Mouse (Mus musculus) duodenum, adult 2 months (tissue): ENCODE results near the gene Lpcat4. TPM values are rescaled to one million over a fixed set of nuclear protein-coding genes. Genes with fewer than 3 reads are reported as not detected.

Experiments used
- polyA plus RNA-seq: library from polyadenylated mRNA; depleted of rRNA; stranded (reverse); fragments of >200 nt; gene quantifications from 2 replicates; pipeline ENCODE4 v1.2.3, GENCODE M21; 2012; ENCODE audit warnings: low replicate concordance; rRNA removed

Gene Lpcat4
- polyA plus RNA-seq: 44.5 TPM in 2 replicates

GRCm38 (mm10) chr2:112239212-112239934 lies at the start of gene Lpcat4:
Gene Lpcat4 (plus strand): TSS chr2:112239468.

GRCm38 (mm10) chr2:112259241-112259962 lies 20.1 kb downstream of the Lpcat4 start, which contains the start of gene Nutm1:
Gene Nutm1 (minus strand): TSS chr2:112259291.

GRCm38 (mm10) chr2:112261748-112262653 lies 22.7 kb downstream of the Lpcat4 start, which contains the start of gene Nop10:
Gene Nop10 (plus strand): TSS chr2:112261926.

GRCm38 (mm10) chr2:112265448-112266241 lies 26.4 kb downstream of the Lpcat4 start, which contains the start of gene Slc12a6:
Gene Slc12a6 (plus strand): TSS chr2:112265825.

GRCm38 (mm10) chr2:112266242-112266592 lies 26.9 kb downstream of the Lpcat4 start, which contains the start of gene Gm21985:
Gene Gm21985 (plus strand): TSS chr2:112266314.

Other genes starting within 250 kb of the Lpcat4 start
- not detected in 2 replicates for gene Olfr1309, start 249.2 kb upstream of the Lpcat4 start, polyA plus RNA-seq
- not detected in 2 replicates for gene Olfr1310, start 226.8 kb upstream of the Lpcat4 start, polyA plus RNA-seq
- not detected in 2 replicates for gene Olfr1311, start 215.1 kb upstream of the Lpcat4 start, polyA plus RNA-seq
- gene Olfr1312, start 189.2 kb upstream of the Lpcat4 start, polyA plus RNA-seq: not detected in 2 replicates
- not detected in 2 replicates for gene Olfr1313, start 161.6 kb upstream of the Lpcat4 start, polyA plus RNA-seq
- not detected in 2 replicates for gene Olfr1314, start 142.7 kb upstream of the Lpcat4 start, polyA plus RNA-seq
- gene Olfr1315-ps1, start 124.0 kb upstream of the Lpcat4 start, polyA plus RNA-seq: not detected in 2 replicates
- gene Olfr1316, start 104.5 kb upstream of the Lpcat4 start, polyA plus RNA-seq: not detected in 2 replicates
- not detected in 2 replicates for gene Olfr1317, start 99.1 kb upstream of the Lpcat4 start, polyA plus RNA-seq
- gene Olfr1318, start 85.3 kb upstream of the Lpcat4 start, polyA plus RNA-seq: not detected in 2 replicates
- not detected in 2 replicates for gene Nutm1, start 19.8 kb downstream of the Lpcat4 start, polyA plus RNA-seq
- 27.9 and 28.0 TPM in 2 replicates for gene Nop10, start 22.5 kb downstream of the Lpcat4 start, polyA plus RNA-seq
- gene Slc12a6, start 26.4 kb downstream of the Lpcat4 start, polyA plus RNA-seq: 6.7 and 8.0 TPM in 2 replicates
- gene Gm21985, start 26.8 kb downstream of the Lpcat4 start, polyA plus RNA-seq: not detected in 2 replicates
- gene Emc4, start 128.6 kb downstream of the Lpcat4 start, polyA plus RNA-seq: 42.1 and 43.8 TPM in 2 replicates
- gene Katnbl1, start 139.7 kb downstream of the Lpcat4 start, polyA plus RNA-seq: 0.14 and 0.16 TPM in 2 replicates
- 1.1 and 1.4 TPM in 2 replicates for gene Emc7, start 215.5 kb downstream of the Lpcat4 start, polyA plus RNA-seq
- not detected in 2 replicates for gene Chrm5, start 241.3 kb downstream of the Lpcat4 start, polyA plus RNA-seq